Mouse (Mus musculus): ENCODE measurements around the gene St13.
A peak's percentile ranks its signal among the peaks of the same experiment; 100 is the strongest.

St13 gene

GRCm38 (mm10) chr15:81399638-81400315 lies at the start of gene St13, which contains the start of gene Xpnpep3:
Gene St13 (minus strand): TSS chr15:81400077.
Gene Xpnpep3 (plus strand): TSS chr15:81400138.
- peak; percentile 96 for DNase-seq (ENCODE audit: extremely low spot score)

- peak; percentile 73 for DNase-seq (ENCODE audit: extremely low spot score)
Measured at GRCm38 (mm10) chr15:81448463-81448862, 48.6 kb upstream of the St13 start.

- no peak for DNase-seq (ENCODE audit: extremely low spot score)
Measured at GRCm38 (mm10) chr15:81439236-81439635, 39.4 kb upstream of the St13 start.

GRCm38 (mm10) chr15:81438345-81438744 lies 38.5 kb upstream of the St13 start:
- no peak for DNase-seq (ENCODE audit: extremely low spot score)

GRCm38 (mm10) chr15:81431195-81431594 lies 31.3 kb upstream of the St13 start:
- DNase-seq (ENCODE audit: extremely low spot score): no peak

GRCm38 (mm10) chr15:81427947-81428346 lies 28.1 kb upstream of the St13 start:
- no peak for DNase-seq (ENCODE audit: extremely low spot score)

- no peak for DNase-seq (ENCODE audit: extremely low spot score)
Measured at GRCm38 (mm10) chr15:81425311-81425710, 25.4 kb upstream of the St13 start.

GRCm38 (mm10) chr15:81422156-81422681 lies 22.3 kb upstream of the St13 start:
- no peak for DNase-seq (ENCODE audit: extremely low spot score)

GRCm38 (mm10) chr15:81421454-81421853 lies 21.6 kb upstream of the St13 start:
- no peak for DNase-seq (ENCODE audit: extremely low spot score)

- no peak for DNase-seq (ENCODE audit: extremely low spot score)
Measured at GRCm38 (mm10) chr15:81418065-81418464, 18.2 kb upstream of the St13 start.

- peak; percentile 78 for DNase-seq (ENCODE audit: extremely low spot score)
Measured at GRCm38 (mm10) chr15:81416763-81417310, 17.0 kb upstream of the St13 start.

- no peak for DNase-seq (ENCODE audit: extremely low spot score)
Measured at GRCm38 (mm10) chr15:81408199-81408598, 8.3 kb upstream of the St13 start, which contains the start of gene Dnajb7. Gene Dnajb7 (minus strand): TSS chr15:81408299.

GRCm38 (mm10) chr15:81405008-81405407 lies 5.1 kb upstream of the St13 start:
- DNase-seq (ENCODE audit: extremely low spot score): no peak

GRCm38 (mm10) chr15:81399297-81399637 lies 610 bp downstream of the St13 start:
- no peak for DNase-seq (ENCODE audit: extremely low spot score)

- no peak for DNase-seq (ENCODE audit: extremely low spot score)
Measured at GRCm38 (mm10) chr15:81398189-81398588, 1.7 kb downstream of the St13 start.

GRCm38 (mm10) chr15:81394211-81394915 lies 5.5 kb downstream of the St13 start:
- no peak for DNase-seq (ENCODE audit: extremely low spot score)

GRCm38 (mm10) chr15:81392997-81393396 lies 6.9 kb downstream of the St13 start:
- DNase-seq (ENCODE audit: extremely low spot score): no peak

- no peak for DNase-seq (ENCODE audit: extremely low spot score)
Measured at GRCm38 (mm10) chr15:81386327-81386726, 13.6 kb downstream of the St13 start.

GRCm38 (mm10) chr15:81378845-81379244 lies 21.0 kb downstream of the St13 start:
- DNase-seq (ENCODE audit: extremely low spot score): no peak

GRCm38 (mm10) chr15:81374621-81375020 lies 25.3 kb downstream of the St13 start:
- no peak for DNase-seq (ENCODE audit: extremely low spot score)

- DNase-seq (ENCODE audit: extremely low spot score): no peak
Measured at GRCm38 (mm10) chr15:81370356-81370755, 29.5 kb downstream of the St13 start.

GRCm38 (mm10) chr15:81368601-81369000 lies 31.3 kb downstream of the St13 start:
- no peak for DNase-seq (ENCODE audit: extremely low spot score)

- no peak for DNase-seq (ENCODE audit: extremely low spot score)
Measured at GRCm38 (mm10) chr15:81366241-81366640, 33.6 kb downstream of the St13 start.
